Mouse (Mus musculus) spleen, adult 2 months (tissue): Measurements from ENCODE around the gene Stard9.

Source experiments
- CTCF ChIP-seq: fragments of 200-500 bp; IDR thresholded peaks from 2 replicates; pipeline ENCODE4 v1.5.1; 2011; ENCODE audit warnings: mild to moderate bottlenecking, inconsistent platforms; ENCODE audit not compliant: insufficient read depth, insufficient read length, insufficient replicate concordance; ENCODE audit errors: extremely low read depth
- POLR2A ChIP-seq: fragments of 200-500 bp; IDR thresholded peaks from 2 replicates; pipeline ENCODE4 v1.6.1; 2011; ENCODE audit warnings: low read depth, low read length, inconsistent platforms

DNA sequence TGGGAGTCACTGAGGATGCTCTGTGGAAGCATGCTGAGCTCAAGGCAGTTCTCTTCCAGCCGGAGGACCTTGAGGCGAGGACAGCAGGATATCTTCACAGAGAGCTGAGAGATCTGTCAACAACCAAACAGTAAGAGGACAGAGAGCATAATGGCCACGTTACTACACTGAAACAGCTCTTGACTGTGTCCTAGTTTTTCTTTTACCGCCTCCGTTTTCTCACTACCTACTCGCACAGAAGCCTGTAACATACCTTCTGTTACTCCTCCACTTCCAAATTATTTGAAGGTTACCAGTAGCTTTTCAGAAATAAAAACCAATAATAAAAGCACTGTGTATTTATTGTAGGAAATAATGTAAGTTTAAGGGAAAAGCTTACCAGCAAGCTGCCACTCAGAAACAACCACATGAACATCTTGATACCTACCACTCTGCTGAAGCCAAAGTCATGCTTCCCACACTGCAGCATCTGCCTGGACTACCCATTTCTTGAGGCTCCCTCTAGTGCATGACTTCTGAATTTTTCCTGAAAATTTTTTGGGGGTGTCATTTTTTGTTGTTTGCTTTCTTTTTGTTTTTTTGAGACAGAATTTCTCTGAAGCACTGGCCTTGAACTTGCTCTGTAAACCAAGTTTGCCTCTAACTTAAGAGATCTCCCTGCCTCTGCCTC is 22.8 kb upstream of the Stard9 start:
- no peak for TF ChIP-seq CTCF
- no peak for TF ChIP-seq POLR2A
